Mouse (Mus musculus) kidney, postnatal 36 days (tissue): ENCODE measurements around the gene Psmb10.
"Not testable (repeated sequence)": the region's sequence is repeated elsewhere in the genome, so short reads cannot be mapped to it uniquely, and the experiment has no call there.

Source experiments
- DNase-seq, 2 experiments: peaks; one replicate each; pipeline ENCODE4 v3.0.0; 2021 to 2022; ENCODE audit warnings: mixed read lengths in 2 of 2

The Psmb10 gene

GRCm38 (mm10) chr8:105938306-105938669 lies at the start of gene Psmb10:
Psmb10 (minus strand) TSS chr8:105938444.
- peak; percentile 33 to 64 for DNase-seq

DNA sequence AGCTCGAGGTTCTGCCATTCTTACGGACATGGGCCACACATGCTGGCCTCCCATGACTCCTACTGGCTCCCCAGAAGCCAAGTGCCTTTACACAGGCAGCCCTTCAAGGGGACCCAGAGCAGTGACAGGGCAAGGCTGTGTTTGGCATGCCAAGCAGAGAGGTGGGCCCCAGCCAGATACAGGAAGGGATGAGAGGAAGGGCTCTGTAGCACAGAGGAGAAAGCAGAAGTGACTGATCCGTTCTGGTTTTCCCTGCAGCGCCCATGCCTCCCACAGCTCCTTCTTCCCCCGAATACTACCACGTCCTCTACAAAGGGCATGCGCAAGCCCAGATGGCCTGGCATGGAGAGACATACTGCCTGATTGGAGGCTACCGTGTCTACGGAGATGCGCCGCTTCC lies 45.2 kb upstream of the Psmb10 start:
- DNase-seq: not testable (repeated sequence)

DNA sequence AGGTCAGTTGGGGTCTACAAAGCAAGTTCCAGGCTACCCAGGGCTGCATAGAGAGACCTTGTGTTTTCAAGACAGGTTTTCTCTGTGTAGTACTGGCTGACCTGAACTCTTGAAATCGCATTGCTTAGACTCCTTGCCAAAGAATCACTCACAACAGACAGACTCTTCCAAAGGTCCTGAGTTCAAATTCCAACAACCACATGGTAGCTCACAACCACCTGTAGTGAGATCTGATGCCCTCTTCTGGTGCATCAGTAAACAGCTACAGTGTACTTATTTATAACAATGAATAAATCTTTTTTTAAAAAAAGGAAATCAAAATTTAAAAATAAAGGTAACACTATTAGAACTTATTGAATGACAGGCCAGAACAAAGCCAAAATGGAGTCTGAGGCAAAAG lies 42.9 kb upstream of the Psmb10 start:
- no peak for DNase-seq

DNA sequence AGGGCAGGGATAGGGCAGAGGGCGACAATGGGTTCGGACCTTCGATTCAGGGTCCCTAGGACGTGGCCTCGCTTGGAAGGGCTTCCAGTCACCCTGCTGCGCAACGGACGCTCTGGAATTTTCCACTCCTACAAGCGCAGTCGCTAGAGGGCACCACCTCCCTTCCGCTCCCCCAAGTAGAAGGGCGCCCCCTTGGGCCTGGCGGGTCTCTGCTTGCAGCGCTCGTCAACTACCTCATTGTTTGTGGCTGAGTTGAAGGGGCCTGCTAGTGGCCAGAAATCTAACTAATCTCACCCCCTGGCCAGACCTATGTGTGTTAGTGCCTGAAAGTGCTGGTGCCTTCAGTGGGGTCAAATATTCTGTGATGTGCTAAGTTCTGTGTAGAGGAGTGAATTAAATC lies 41.1 kb upstream of the Psmb10 start, which contains the start of gene Dpep3:
TSS of gene Dpep3 (minus strand) at position 105 of the 400 bp plus-strand sequence.
- no peak for DNase-seq

GRCm38 (mm10) chr8:105975363-105975762 lies 37.1 kb upstream of the Psmb10 start:
- DNase-seq: no peak

GRCm38 (mm10) chr8:105971019-105971720 lies 32.9 kb upstream of the Psmb10 start:
- no peak for DNase-seq

- no peak for DNase-seq
Measured at GRCm38 (mm10) chr8:105969367-105969766, 31.1 kb upstream of the Psmb10 start.

DNA sequence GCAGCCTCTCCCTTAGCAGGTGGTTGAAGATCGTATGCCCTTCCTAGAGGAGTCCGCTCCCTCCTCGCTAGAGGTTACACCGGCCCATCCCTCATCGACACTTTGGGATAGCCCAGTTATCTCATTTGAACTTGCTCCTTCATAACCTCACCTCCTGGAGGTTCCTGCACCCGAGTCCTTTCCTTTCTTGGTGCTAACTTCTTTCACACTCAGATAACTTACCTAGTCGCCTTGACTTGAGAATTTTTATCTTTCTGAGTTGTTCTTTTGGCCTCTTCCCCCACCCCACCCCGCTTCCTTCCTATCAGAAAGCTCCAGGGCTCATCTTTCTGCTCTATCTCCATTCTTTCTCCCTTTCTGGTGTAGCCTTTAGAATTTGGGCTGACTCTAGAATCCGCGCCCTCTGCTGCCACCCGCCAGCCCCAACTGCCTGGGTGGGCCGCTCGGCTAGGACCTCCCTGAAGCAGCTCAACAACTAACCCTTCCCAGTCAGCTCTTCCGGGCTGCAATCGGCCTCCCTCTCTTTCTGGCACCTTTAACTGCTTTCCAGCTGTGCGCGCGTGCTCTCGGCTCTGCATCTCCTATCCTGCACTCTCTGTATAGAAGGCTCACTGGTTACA lies 28.6 kb upstream of the Psmb10 start:
- no peak for DNase-seq

DNA sequence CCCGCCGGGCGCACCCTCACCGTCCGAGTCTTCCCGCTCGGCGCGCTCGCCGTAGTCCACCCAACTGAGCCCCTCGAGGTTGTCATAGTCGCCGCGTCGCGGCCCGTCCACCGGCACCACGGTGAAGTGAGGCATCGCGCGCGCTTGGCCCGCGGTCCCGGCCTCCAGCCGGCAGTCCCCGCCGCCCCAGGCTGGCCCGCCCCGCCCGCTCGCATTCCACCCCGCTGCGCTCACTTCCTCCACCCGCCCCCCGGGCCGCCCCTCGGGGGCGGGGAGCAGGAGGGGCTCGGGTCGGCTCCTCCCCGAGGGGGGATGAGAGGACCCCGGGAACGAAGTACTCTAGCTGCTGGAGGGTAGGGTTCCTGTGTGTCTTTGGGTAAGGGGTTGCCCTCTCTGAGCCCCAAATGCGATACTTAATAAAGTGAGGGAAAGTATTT lies 27.7 kb upstream of the Psmb10 start, which contains the start of gene Slc12a4:
TSS of gene Slc12a4 (minus strand) at position 193 of the 437 bp plus-strand sequence.
- peak; percentile 73 to 90 for DNase-seq

DNA sequence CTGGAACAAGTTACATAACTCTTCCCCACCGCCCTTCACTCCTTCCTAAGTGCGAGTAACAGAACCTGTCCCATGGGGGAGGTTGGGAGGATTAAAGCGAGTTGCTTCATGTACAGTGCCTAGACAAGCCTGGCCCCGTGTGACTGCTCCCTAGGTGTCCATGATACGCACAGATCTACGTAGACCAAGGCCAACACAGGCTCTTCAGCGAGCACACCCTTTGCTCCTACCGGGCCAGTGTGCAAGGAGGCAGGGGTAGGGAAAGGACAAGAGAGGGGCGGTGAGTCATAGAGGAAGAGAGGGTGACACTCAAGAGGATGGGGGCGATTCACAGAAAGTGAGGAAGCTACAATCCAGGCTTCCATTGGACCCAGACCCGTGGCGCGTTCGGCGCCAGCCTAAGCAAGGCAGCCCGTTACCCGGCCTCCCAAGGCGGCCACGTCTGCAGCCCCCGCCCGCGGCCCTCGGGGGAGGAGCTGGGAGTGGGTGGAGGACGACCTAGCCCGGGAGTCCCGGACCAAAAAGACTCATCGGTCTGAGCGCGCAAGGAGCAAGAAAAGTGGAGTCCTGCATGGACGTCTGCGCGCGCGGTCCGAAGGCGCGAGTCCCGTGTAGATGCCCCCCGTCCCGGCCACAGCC lies 27.1 kb upstream of the Psmb10 start:
- DNase-seq: peak; percentile 36 to 69

DNA sequence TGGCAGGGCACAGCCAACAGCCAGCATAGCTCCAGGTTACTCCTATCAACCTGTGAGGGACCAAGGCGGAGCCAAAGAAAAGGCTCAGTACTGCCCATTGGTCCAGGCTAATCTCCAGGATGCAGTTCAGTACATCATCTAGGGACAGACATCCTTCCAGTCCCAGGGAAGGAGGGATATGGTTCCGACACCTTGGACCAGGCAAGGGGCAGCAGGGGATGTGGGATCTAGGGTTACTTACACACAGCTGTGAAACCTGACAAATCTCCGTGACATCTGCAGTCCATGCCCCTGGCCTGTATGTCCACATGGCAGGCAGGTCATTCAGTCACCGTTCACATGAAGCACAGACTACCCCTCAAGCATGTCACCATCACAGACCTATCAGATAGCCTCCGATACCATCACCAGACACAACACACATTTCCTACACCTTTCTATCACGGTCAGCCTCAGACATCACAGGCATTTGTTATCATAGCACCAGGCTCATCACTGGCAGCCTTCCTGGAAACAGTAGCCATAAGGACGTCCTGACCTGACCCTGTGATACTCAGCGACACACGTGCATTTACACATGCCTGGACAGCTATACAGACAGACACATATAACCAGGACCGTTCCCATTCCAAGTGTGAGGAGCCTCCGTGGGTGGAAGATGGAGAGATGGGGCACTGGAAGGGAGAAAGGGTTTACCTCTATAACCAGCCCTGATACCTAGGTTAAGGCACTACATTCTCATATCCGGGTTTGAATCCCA lies 26.4 kb upstream of the Psmb10 start:
- no peak for DNase-seq

- DNase-seq: no peak
Measured at GRCm38 (mm10) chr8:105961536-105961935, 23.3 kb upstream of the Psmb10 start.

DNA sequence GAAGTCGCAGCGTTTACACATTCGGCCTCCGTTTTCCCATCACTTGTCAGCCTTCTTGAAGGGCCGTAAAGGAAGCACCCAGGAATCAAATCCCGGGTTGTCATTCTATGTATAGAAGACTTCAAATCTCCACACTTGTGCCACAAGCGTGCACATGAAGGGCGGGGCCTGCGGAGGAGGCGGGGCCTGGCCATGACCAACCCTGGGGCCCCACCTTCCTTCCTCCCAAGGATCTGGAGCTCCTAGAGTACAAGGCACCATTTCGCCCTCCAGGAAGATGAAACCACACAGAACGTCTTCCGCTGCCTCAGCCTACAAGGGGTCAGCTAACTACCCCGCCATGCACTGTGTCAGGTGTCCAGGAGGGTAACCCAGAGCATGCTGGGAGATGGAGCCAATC lies 22.9 kb upstream of the Psmb10 start:
- DNase-seq: no peak

GRCm38 (mm10) chr8:105959350-105959749 lies 21.1 kb upstream of the Psmb10 start:
- peak; percentile 88 to 90 for DNase-seq

GRCm38 (mm10) chr8:105957813-105958212 lies 19.6 kb upstream of the Psmb10 start:
- peak; percentile 69 to 82 for DNase-seq

DNA sequence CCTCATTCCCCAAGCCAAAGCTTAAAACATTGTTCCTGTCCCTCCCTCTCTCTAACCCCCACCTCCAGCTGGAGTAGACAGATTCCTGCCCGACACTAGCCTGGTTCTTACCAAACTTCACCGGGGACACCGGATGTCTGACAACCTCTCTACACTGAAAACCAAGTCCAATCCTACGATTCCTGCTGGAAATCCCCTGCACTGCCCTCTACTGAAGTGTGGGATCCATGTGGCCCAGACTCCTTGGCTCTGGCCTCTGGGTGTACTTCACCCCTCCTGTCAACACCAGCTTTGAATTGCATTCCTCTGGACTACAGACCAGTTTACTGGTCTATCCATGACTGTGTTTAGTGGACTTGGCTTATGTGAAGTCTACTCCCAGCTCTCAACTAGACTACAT lies 18.3 kb upstream of the Psmb10 start:
- no peak for DNase-seq

- peak; percentile 37 to 52 for DNase-seq
Measured at GRCm38 (mm10) chr8:105951057-105951659, 12.9 kb upstream of the Psmb10 start.

- DNase-seq: peak in 1 of 2 experiments; percentile 65
Measured at GRCm38 (mm10) chr8:105949350-105949749, 11.1 kb upstream of the Psmb10 start.

DNA sequence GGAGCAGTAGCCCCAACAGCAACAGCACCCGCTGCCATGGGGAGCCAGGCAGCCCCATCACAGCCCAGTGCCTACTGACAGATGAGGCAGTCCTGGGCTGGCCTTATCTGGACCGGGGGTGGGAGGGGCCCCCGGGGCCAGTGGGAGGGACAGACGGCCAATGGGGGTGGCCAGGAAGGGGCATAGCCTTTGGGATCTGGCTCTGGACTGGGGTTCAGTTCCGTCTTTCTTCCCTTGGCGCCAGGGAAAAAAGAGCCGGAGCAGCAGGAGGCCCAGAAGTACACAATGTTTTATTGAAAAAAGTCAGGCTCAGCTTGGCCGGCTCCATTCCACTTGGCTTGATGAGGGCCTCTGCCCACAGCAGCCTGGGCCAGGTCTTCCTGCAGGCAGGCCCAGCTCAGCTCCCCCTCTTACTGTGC lies 5.1 kb upstream of the Psmb10 start, which contains the start of gene Lcat:
TSS of gene Lcat (minus strand) at position 62 of the 419 bp plus-strand sequence.
- no peak for DNase-seq

DNA sequence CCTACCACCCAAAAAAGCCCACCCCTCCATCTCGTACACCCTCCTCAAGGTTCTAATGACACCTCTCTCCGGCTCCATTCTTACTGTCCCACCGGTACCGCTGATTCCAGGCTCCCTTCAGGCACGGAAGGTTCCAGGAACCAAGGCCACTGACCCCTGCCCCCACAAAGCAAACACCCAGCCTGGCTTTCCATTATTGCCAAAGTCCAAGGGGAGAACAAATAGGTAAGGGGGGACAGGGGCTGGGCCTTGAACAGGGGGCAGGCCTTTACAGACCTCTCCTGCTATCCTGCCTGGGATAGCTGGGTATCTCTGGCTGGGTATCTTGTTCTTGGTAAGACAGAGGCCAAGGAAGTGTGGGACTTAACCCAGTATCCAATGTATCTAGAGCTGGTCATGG lies 4.3 kb upstream of the Psmb10 start:
- no peak for DNase-seq

DNA sequence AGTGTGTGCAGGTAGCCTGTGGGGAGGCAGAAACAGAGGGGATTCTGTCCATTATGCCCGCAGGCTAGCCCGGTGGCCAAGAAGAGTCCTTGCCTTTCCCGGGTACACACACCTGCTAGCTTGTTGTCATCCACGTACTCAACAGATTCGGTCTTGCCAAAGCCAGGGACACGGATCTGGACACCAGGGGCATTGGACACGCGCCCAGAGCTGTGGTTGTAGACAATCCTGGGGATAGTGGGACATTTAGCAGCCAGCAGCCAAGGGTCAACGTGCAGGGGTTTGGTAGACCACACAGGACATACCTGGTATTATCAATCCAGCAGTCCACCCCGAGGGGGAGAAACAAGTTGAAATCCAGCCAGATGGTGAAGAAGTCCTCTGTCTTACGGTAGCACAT lies 3.8 kb upstream of the Psmb10 start:
- no peak for DNase-seq

DNA sequence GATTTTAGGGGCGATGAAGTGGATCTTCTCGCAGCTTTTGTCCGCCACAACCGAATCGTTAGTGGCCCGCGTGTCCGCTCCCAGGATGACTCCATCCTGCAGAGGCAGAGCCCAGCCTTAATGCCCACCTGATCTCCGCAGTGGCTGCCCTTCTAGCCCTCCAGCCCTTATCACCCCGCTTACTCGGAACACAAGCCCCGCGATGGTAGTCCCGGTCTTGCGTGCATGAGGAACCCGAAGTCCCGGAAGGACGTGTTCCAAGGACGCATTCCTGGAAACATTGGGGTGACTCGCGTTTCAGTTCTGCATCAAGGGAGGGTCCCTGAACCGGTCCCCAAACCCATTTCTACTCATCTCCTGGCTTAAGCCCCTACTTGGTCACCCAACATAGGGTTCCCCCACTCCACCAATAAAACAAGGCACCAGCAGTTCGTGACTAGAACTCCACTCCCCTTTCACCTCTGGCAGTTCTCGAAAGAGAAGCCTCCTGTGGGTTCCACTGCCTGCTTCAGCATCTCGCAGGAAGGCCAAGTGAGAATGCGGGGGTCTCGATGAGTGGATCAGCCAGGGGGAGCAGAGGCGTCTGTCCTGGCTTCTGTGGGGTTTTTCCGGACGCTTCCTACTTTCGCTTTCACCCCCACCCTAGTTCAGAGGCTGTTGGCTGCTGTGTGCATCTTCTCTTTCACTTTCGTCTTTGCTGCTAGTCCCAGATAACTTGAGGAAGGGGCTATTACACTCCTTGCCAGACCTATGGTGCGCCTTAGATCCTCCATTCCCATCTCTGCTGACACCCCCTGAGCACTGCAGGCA lies 543 bp downstream of the Psmb10 start:
- DNase-seq: peak; percentile 58 to 65
